Comparison of ENCODE assay signal across 15 mouse cellular contexts in genomic region chr8:122345181-122346095, GRCm38 (mm10). TPM values are rescaled to one million over a fixed set of nuclear protein-coding genes. Genes with fewer than 3 reads are reported as not detected.
DNase-seq lines count a peak whose midpoint lies in the region; ATAC-seq and TF ChIP-seq lines count a peak whose summit lies in the region.
"Had no signal": no experiment of that assay in that cellular context is flagged by ENCODE, and none has a peak within 500 bp of the region (broad histone marks: within the 10 kb centered on the region; RNA-seq: fewer than 3 reads in every experiment).

No protein-coding gene starts in this region.

- H3K9me3 ChIP-seq in embryonic facial prominence, embryonic 14.5 days (ENCODE audit: control insufficient read depth, low read length), result no peaks in the 10 kb centered on the region
- H3K9me3 ChIP-seq in embryonic facial prominence, embryonic 10.5 days, result no peaks in the 10 kb centered on the region
- no peaks in the 10 kb centered on the region for H3K9me3 ChIP-seq in hindbrain, embryonic 15.5 days
- no peaks in the 10 kb centered on the region for H3K9me3 ChIP-seq in hindbrain, embryonic 13.5 days
- no peaks in the 10 kb centered on the region for H3K9me3 ChIP-seq in G1E (replicated peaks)
- no peaks in the 10 kb centered on the region for H3K9me3 ChIP-seq in liver, embryonic 16.5 days (replicated peaks; ENCODE audit: control insufficient read depth, low read length)
- no peaks in the 10 kb centered on the region for H3K9me3 ChIP-seq in midbrain, embryonic 14.5 days (ENCODE audit: control insufficient read depth, low read length)

- no peak for DNase-seq in embryonic facial prominence, embryonic 14.5 days (ENCODE audit: low spot score)
- DNase-seq in embryonic facial prominence, embryonic 10.5 days (ENCODE audit: low spot score), result no peak
- no peak for DNase-seq in G1E (ENCODE audit: low spot score)
- no peak for DNase-seq in adrenal gland, adult 8-10 months
- DNase-seq in midbrain, embryonic 14.5 days, result no peak
- DNase-seq: cerebellum, postnatal 25 days; kidney, postnatal 4 days; lung, adult 2 months; retina, postnatal 1 day had no signal

- ATAC-seq in embryonic facial prominence, embryonic 14.5 days (ENCODE audit: low read depth), result peak; percentile 15; the same call in 1 of the 2 replicates
- peak; percentile 7; the same call in 1 of the 2 replicates for ATAC-seq in hindbrain, embryonic 15.5 days (ENCODE audit: low FRiP score, low read depth)
- no peak for ATAC-seq in hindbrain, embryonic 13.5 days (ENCODE audit: low FRiP score)
- ATAC-seq in G1E (ENCODE audit: extremely low read depth, insufficient number of reproducible peaks, low FRiP score, poor library complexity, severe bottlenecking), result no peak
- ATAC-seq in liver, embryonic 16.5 days (ENCODE audit: low read depth), result no peak
- ATAC-seq in midbrain, embryonic 14.5 days (ENCODE audit: low FRiP score, low TSS enrichment), result no peak
- ATAC-seq: intestine, embryonic 16.5 days had no signal

- no peak overlapping the region for H3K27ac ChIP-seq in embryonic facial prominence, embryonic 14.5 days (replicated peaks; ENCODE audit: low read depth, low read length)
- H3K27ac ChIP-seq in embryonic facial prominence, embryonic 10.5 days (replicated peaks), result no peak overlapping the region
- no peak overlapping the region for H3K27ac ChIP-seq in hindbrain, embryonic 15.5 days (replicated peaks)
- H3K27ac ChIP-seq in hindbrain, embryonic 13.5 days, result no peak overlapping the region
- H3K27ac ChIP-seq in liver, embryonic 16.5 days (ENCODE audit: low read length), result peak overlapping the region; percentile 28
- H3K27ac ChIP-seq in midbrain, embryonic 14.5 days (replicated peaks; ENCODE audit: low read depth, low read length), result no peak overlapping the region

- no peak for TF ChIP-seq CTCF in G1E (IDR thresholded peaks at IDR 0.05; ENCODE audit: low read depth, low read length)

- H3K4me3 ChIP-seq in embryonic facial prominence, embryonic 14.5 days (ENCODE audit: low read depth, low read length), result no peak overlapping the region
- H3K4me3 ChIP-seq in embryonic facial prominence, embryonic 10.5 days, result no peak overlapping the region
- H3K4me3 ChIP-seq in hindbrain, embryonic 15.5 days, result no peak overlapping the region
- no peak overlapping the region for H3K4me3 ChIP-seq in hindbrain, embryonic 13.5 days
- H3K4me3 ChIP-seq in G1E (ENCODE audit: low read depth, low read length), result peak overlapping the region; percentile 49; the same call in 1 of the 2 replicates
- no peak overlapping the region for H3K4me3 ChIP-seq in liver, embryonic 16.5 days (ENCODE audit: low read depth, low read length)
- H3K4me3 ChIP-seq in midbrain, embryonic 14.5 days (replicated peaks; ENCODE audit: low read depth, low read length), result no peak overlapping the region

- H3K27me3 ChIP-seq in embryonic facial prominence, embryonic 14.5 days (replicated peaks; ENCODE audit: control insufficient read depth, insufficient read depth, low read length), result peaks cover 4% of the 10 kb centered on the region; the same call in 1 of the 2 replicates
- H3K27me3 ChIP-seq in embryonic facial prominence, embryonic 10.5 days (replicated peaks; ENCODE audit: low read depth, poor library complexity, severe bottlenecking), result peaks cover 84% of the 10 kb centered on the region
- H3K27me3 ChIP-seq in hindbrain, embryonic 15.5 days, result peaks cover 27% of the 10 kb centered on the region; the same call in 1 of the 2 replicates
- H3K27me3 ChIP-seq in hindbrain, embryonic 13.5 days, result peaks cover 75% of the 10 kb centered on the region
- peaks cover 13% of the 10 kb centered on the region for H3K27me3 ChIP-seq in G1E (ENCODE audit: insufficient read depth, low read length)
- no peaks in the 10 kb centered on the region; the same call in none of the 2 replicates for H3K27me3 ChIP-seq in liver, embryonic 16.5 days (ENCODE audit: control insufficient read depth, insufficient read depth, low read depth, low read length)
- H3K27me3 ChIP-seq in midbrain, embryonic 14.5 days (ENCODE audit: control insufficient read depth, insufficient read depth, low read length), result peaks cover 10% of the 10 kb centered on the region; the same call in 1 of the 2 replicates

- no peak overlapping the region for H3K9ac ChIP-seq in embryonic facial prominence, embryonic 14.5 days (ENCODE audit: low read depth, low read length)
- H3K9ac ChIP-seq in hindbrain, embryonic 15.5 days, result no peak overlapping the region
- H3K9ac ChIP-seq in hindbrain, embryonic 13.5 days, result no peak overlapping the region
- 0 out of 2 replicates have a peak overlapping the region, but pooled peaks have one; percentile 15 for H3K9ac ChIP-seq in liver, embryonic 16.5 days (ENCODE audit: low read depth, low read length)
- H3K9ac ChIP-seq in midbrain, embryonic 14.5 days (replicated peaks; ENCODE audit: low read length), result no peak overlapping the region

- WGBS in embryonic facial prominence, embryonic 14.5 days, result 51% methylated on average over 11 of the region's 12 CpGs
- 53% methylated on average over 12 of the region's 12 CpGs for WGBS in embryonic facial prominence, embryonic 10.5 days
- WGBS in hindbrain, embryonic 15.5 days, result 54% methylated on average over 12 of the region's 12 CpGs
- WGBS in hindbrain, embryonic 13.5 days, result 61% methylated on average over 11 of the region's 12 CpGs
- 31% methylated on average over 12 of the region's 12 CpGs for WGBS in liver, embryonic 16.5 days (ENCODE audit: insufficient replicate concordance)
- 54% methylated on average over 12 of the region's 12 CpGs for WGBS in midbrain, embryonic 14.5 days

- peaks cover 22% of the 10 kb centered on the region for H3K4me1 ChIP-seq in embryonic facial prominence, embryonic 14.5 days (ENCODE audit: control insufficient read depth, insufficient read depth, low read length)
- peaks cover 37% of the 10 kb centered on the region for H3K4me1 ChIP-seq in embryonic facial prominence, embryonic 10.5 days
- peaks cover 35% of the 10 kb centered on the region for H3K4me1 ChIP-seq in hindbrain, embryonic 15.5 days (replicated peaks)
- peaks cover 51% of the 10 kb centered on the region for H3K4me1 ChIP-seq in hindbrain, embryonic 13.5 days (replicated peaks)
- H3K4me1 ChIP-seq in G1E (ENCODE audit: insufficient read depth, low read depth, low read length), result peaks cover 88% of the 10 kb centered on the region
- peaks cover 58% of the 10 kb centered on the region for H3K4me1 ChIP-seq in liver, embryonic 16.5 days (ENCODE audit: control insufficient read depth, low read depth, low read length)
- peaks cover 27% of the 10 kb centered on the region for H3K4me1 ChIP-seq in midbrain, embryonic 14.5 days (ENCODE audit: control insufficient read depth, insufficient read depth, low read length)

- H3K36me3 ChIP-seq in embryonic facial prominence, embryonic 14.5 days (ENCODE audit: control insufficient read depth, insufficient read depth, low read length), result no peaks in the 10 kb centered on the region
- no peaks in the 10 kb centered on the region for H3K36me3 ChIP-seq in embryonic facial prominence, embryonic 10.5 days (replicated peaks)
- no peaks in the 10 kb centered on the region for H3K36me3 ChIP-seq in hindbrain, embryonic 15.5 days
- H3K36me3 ChIP-seq in hindbrain, embryonic 13.5 days, result no peaks in the 10 kb centered on the region
- no peaks in the 10 kb centered on the region for H3K36me3 ChIP-seq in G1E (replicated peaks)
- H3K36me3 ChIP-seq in liver, embryonic 16.5 days (ENCODE audit: control insufficient read depth, insufficient read depth), result no peaks in the 10 kb centered on the region
- no peaks in the 10 kb centered on the region for H3K36me3 ChIP-seq in midbrain, embryonic 14.5 days (ENCODE audit: control insufficient read depth, insufficient read depth, low read length)

- H3K4me2 ChIP-seq in embryonic facial prominence, embryonic 14.5 days (ENCODE audit: low read depth, low read length), result no peak overlapping the region
- no peak overlapping the region for H3K4me2 ChIP-seq in hindbrain, embryonic 15.5 days
- no peak overlapping the region for H3K4me2 ChIP-seq in hindbrain, embryonic 13.5 days
- no peak overlapping the region for H3K4me2 ChIP-seq in liver, embryonic 16.5 days (ENCODE audit: low read depth, low read length)
- no peak overlapping the region for H3K4me2 ChIP-seq in midbrain, embryonic 14.5 days (ENCODE audit: low read length)

RNA-seq across cellular contexts. Expression of gene Trhr2, which starts 15.1 kb away (rescaled TPM):
- polyA plus RNA-seq in embryonic facial prominence, embryonic 14.5 days (2014; fragmentation: Nextera tagmentation; extraction: Ambion mirVana), result 0.16 TPM in 1 of 2 replicates, not detected in the other
- polyA plus RNA-seq in embryonic facial prominence, embryonic 10.5 days (2016; fragmentation: Nextera tagmentation; extraction: Ambion mirVana), result not detected in 2 replicates
- polyA plus RNA-seq in hindbrain, embryonic 15.5 days (2015; fragmentation: Nextera tagmentation; extraction: Ambion mirVana), result 0.10 and 0.28 TPM in 2 replicates
- polyA plus RNA-seq in hindbrain, embryonic 13.5 days (2015; fragmentation: Nextera tagmentation; extraction: Ambion mirVana), result not detected in 2 replicates
- total RNA-seq in G1E (2014; fragmentation: Nextera tagmentation) (not detected in 2 replicates), G1E (2017) (not detected in 2 replicates)
- not detected in 2 replicates for polyA plus RNA-seq in G1E (2012)
- not detected in 2 replicates for polyA plus RNA-seq in liver, embryonic 16.5 days (2015; fragmentation: Nextera tagmentation; extraction: Ambion mirVana)
- total RNA-seq in adrenal gland, adult 8-10 months (2022), result not detected
- polyA plus RNA-seq in midbrain, embryonic 14.5 days (2014; fragmentation: Nextera tagmentation; extraction: Ambion mirVana), result not detected in 2 replicates
- total RNA-seq: gastrocnemius, postnatal 4 days had no signal
- polyA plus RNA-seq: intestine, embryonic 16.5 days; lung, adult 2 months; neural tube, embryonic 11.5 days had no signal

RNA-seq across cellular contexts. Expression of gene Zc3h18, which starts 31.0 kb away (rescaled TPM):
- 30.9 and 31.6 TPM in 2 replicates for polyA plus RNA-seq in embryonic facial prominence, embryonic 14.5 days (2014; fragmentation: Nextera tagmentation; extraction: Ambion mirVana)
- polyA plus RNA-seq in embryonic facial prominence, embryonic 10.5 days (2016; fragmentation: Nextera tagmentation; extraction: Ambion mirVana), result 81.8 and 82.5 TPM in 2 replicates
- 35.5 and 38.1 TPM in 2 replicates for polyA plus RNA-seq in hindbrain, embryonic 15.5 days (2015; fragmentation: Nextera tagmentation; extraction: Ambion mirVana)
- polyA plus RNA-seq in hindbrain, embryonic 13.5 days (2015; fragmentation: Nextera tagmentation; extraction: Ambion mirVana), result 38.0 and 38.5 TPM in 2 replicates
- total RNA-seq in G1E (2014; fragmentation: Nextera tagmentation) (40.3 and 45.8 TPM in 2 replicates), G1E (2017) (52.7 and 58.4 TPM in 2 replicates)
- polyA plus RNA-seq in G1E (2012), result 134 and 143 TPM in 2 replicates
- 17.8 and 19.0 TPM in 2 replicates for polyA plus RNA-seq in liver, embryonic 16.5 days (2015; fragmentation: Nextera tagmentation; extraction: Ambion mirVana)
- 10 to 100 TPM; 38.4 to 55.0 (median 47.0) TPM for total RNA-seq in adrenal gland, adult 8-10 months (2022)
- 22.4 and 27.9 TPM in 2 replicates for polyA plus RNA-seq in midbrain, embryonic 14.5 days (2014; fragmentation: Nextera tagmentation; extraction: Ambion mirVana)

Comparison
In these comparisons a context has a peak if more than half of its experiments do, and no peak if none do; other contexts are left out.
1. ATAC-seq: peak in embryonic facial prominence, embryonic 14.5 days (single experiment) and hindbrain, embryonic 15.5 days (single experiment); none in hindbrain, embryonic 13.5 days (single experiment), G1E (single experiment), liver, embryonic 16.5 days (single experiment) and midbrain, embryonic 14.5 days (single experiment).